Comparison of ENCODE assay signal across 10 mouse cellular contexts in genomic region chr3:123516784-123517183, GRCm38 (mm10).
DNase-seq lines count a peak whose midpoint lies in the region; ATAC-seq and TF ChIP-seq lines count a peak whose summit lies in the region.
"Had no signal": no experiment of that assay in that cellular context is flagged by ENCODE, and none has a peak within 500 bp of the region (broad histone marks: within the 10 kb centered on the region; RNA-seq: fewer than 3 reads in every experiment).

No protein-coding gene starts in this region.

- ATAC-seq in hindbrain, postnatal 0 days: peak; percentile 51

- peak; percentile 90 for TF ChIP-seq CTCF in hindbrain, postnatal 0 days (IDR thresholded peaks at IDR 0.05; ENCODE audit: low read depth)

- no peaks in the 10 kb centered on the region for H3K36me3 ChIP-seq in hindbrain, postnatal 0 days (ENCODE audit: insufficient read depth, low read length)
- H3K36me3 ChIP-seq: limb, embryonic 15.5 days; stomach, embryonic 15.5 days had no signal

- WGBS in hindbrain, postnatal 0 days: 21% methylated on average over 4 of the region's 4 CpGs

- peak; percentile 18 to 78 for DNase-seq in adrenal gland, adult (ENCODE audit: inconsistent age in 2 of 2, low spot score in 1 of 2)
- no peak for DNase-seq in adrenal gland, postnatal 4 days (ENCODE audit: low spot score in 2 of 2)
- DNase-seq in thymus, postnatal 14 days: peak; percentile 31
- DNase-seq in thymus, adult 18-20 months: no peak
- peak; percentile 63 for DNase-seq in embryo, embryonic 11 days
- peak; percentile 77 for DNase-seq in hindbrain, postnatal 0 days (ENCODE audit: low spot score)
- peak; percentile 63 for DNase-seq in lung, postnatal 36 days
- peak; percentile 50 for DNase-seq in telencephalon, adult 2 months (ENCODE audit: low read depth, low spot score)

- H3K4me3 ChIP-seq in hindbrain, postnatal 0 days (ENCODE audit: low read length): no peak overlapping the region
- H3K4me3 ChIP-seq: limb, embryonic 15.5 days; stomach, embryonic 15.5 days had no signal

- no peak overlapping the region for H3K9ac ChIP-seq in hindbrain, postnatal 0 days (replicated peaks; ENCODE audit: low read length)
- H3K9ac ChIP-seq: limb, embryonic 15.5 days; stomach, embryonic 15.5 days had no signal

- no peak overlapping the region for H3K27ac ChIP-seq in hindbrain, postnatal 0 days
- H3K27ac ChIP-seq: limb, embryonic 15.5 days; stomach, embryonic 15.5 days had no signal

- H3K4me2 ChIP-seq in hindbrain, postnatal 0 days (ENCODE audit: low read depth, low read length): no peak overlapping the region
- H3K4me2 ChIP-seq: limb, embryonic 15.5 days; stomach, embryonic 15.5 days had no signal

- H3K9me3 ChIP-seq in hindbrain, postnatal 0 days (ENCODE audit: low read length): no peaks in the 10 kb centered on the region
- H3K9me3 ChIP-seq: limb, embryonic 15.5 days; stomach, embryonic 15.5 days had no signal

- no peaks in the 10 kb centered on the region for H3K27me3 ChIP-seq in hindbrain, postnatal 0 days (ENCODE audit: insufficient read depth, low read length)
- H3K27me3 ChIP-seq: limb, embryonic 15.5 days; stomach, embryonic 15.5 days had no signal

- no peaks in the 10 kb centered on the region for H3K4me1 ChIP-seq in hindbrain, postnatal 0 days (ENCODE audit: insufficient read depth, low read length)
- H3K4me1 ChIP-seq: limb, embryonic 15.5 days; stomach, embryonic 15.5 days had no signal

Comparison
In these comparisons a context has a peak if more than half of its experiments do, and no peak if none do; other contexts are left out.
1. DNase-seq: peak in adrenal gland, adult (2 of 2), thymus, postnatal 14 days (single experiment), embryo, embryonic 11 days (single experiment), hindbrain, postnatal 0 days (single experiment), lung, postnatal 36 days (single experiment) and telencephalon, adult 2 months (single experiment); none in adrenal gland, postnatal 4 days (0 of 2) and thymus, adult 18-20 months (0 of 2).